Mouse (Mus musculus) gastrocnemius, postnatal 14 days (tissue): ENCODE results near the gene Olfr70. TPM values are rescaled to one million over a fixed set of nuclear protein-coding genes. Genes with fewer than 3 reads are reported as not detected.

Experiments
- DNase-seq: peaks from one replicate; pipeline ENCODE4 v3.0.0; 2021; ENCODE audit warnings: mixed read lengths
- intact Hi-C: fragments of 180-260 bp; cut with DNase I; formaldehyde crosslinking; loops from one replicate; pipeline ENCODE4 v1.15.1; 2025; ENCODE audit warnings: low total_unique reads
- total RNA-seq, 2 experiments: library from RNA; stranded (reverse); gene quantifications; 2 replicates each; pipeline ENCODE4 v1.2.3; 2021

The Olfr70 gene
- total RNA-seq, 2 experiments from 2014 or later, result not detected

- intact Hi-C loops, result no loop called here
- no peak for DNase-seq
Observed at GRCm38 (mm10) chr4:43720491-43721228, 20.1 kb upstream of the Olfr70 start.

GRCm38 (mm10) chr4:43713652-43714219 is 13.1 kb upstream of the Olfr70 start:
- intact Hi-C loops, result loop anchor here (5.0 kb wide), 1 partner anchor 41 kb away; no protein-coding TSS in a partner anchor
- no peak for DNase-seq

DNA sequence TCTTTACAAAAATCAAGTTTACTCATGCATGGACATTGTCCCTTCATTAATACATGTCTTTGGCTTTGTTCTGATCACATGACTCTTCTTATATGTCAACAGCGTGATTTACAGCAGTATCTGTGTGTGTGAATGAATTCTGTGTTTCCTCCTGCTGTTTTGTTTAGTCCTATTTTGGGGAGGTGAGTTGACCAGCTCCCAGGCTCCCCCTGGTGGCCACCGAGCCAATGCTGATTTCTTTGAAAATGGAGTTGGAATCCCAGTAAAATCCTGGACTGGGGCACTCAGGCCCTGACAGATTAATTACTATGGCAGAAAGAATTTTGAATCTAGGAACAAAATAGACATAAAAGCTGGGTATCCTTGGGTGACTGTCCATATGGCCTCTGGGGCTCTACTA is 11.2 kb upstream of the Olfr70 start:
- intact Hi-C loops, result loop anchor here (2.0 to 5.0 kb wide), 2 partner anchors 40 to 81 kb away; partner anchors contain the start of gene Npr2
- peak; percentile 83 for DNase-seq

DNA sequence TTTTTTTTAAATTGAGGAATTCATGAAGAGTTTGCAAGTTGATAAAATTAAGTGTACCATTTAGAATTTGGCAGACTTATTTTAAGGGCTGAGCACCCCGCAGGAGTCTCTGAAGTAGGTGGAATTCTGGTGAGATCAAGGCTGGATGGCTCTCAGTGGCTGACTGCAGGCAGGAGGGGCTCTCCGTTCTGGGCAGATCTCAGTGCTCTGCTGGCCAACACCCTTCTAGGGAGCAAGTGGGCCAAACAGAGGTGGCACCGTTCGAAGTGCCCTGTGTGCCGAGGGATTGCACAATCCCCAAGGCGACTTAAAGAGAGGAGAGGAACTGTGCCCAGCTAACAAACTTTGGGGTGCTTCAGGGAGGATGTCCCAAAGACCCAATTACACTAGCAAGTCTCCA is 9.3 kb upstream of the Olfr70 start, which contains the start of gene Olfr71:
Olfr71 (minus strand) TSS at position 387 of the 400 bp plus-strand sequence.
- intact Hi-C loops, result loop anchor here (2.0 to 5.0 kb wide), 2 partner anchors 38 to 79 kb away; partner anchors contain the start of gene Npr2
- DNase-seq, result no peak

GRCm38 (mm10) chr4:43705991-43706390 is 5.4 kb upstream of the Olfr70 start:
- DNase-seq, result no peak
- intact Hi-C loops, result no loop called here

DNA sequence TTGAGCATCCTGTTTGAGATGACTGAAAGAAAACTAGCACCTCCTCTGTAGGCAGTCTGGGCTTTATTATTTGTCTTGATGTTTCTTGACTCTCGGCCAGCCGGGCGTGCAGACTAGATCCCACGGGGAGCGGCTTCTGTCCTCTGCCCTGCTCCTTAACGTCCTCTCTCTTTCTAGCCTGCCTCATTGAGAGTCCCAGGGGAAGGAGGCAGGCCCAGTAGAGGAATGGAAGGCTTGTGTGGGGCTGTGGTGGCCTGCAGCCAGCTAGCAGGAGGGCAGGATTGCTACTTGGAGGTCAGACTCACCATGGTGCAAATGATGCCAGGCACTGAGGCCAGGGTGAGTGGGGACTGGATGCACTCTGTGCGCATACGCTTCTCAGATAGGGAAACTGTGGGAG is 3.2 kb upstream of the Olfr70 start:
- no peak for DNase-seq
- intact Hi-C loops, result no loop called here

GRCm38 (mm10) chr4:43703439-43703838 is 2.8 kb upstream of the Olfr70 start:
- DNase-seq, result no peak
- intact Hi-C loops, result no loop called here

- intact Hi-C loops, result no loop called here
Observed at GRCm38 (mm10) chr4:43696561-43696960, 4.0 kb downstream of the Olfr70 start.

GRCm38 (mm10) chr4:43695249-43695671 is 5.3 kb downstream of the Olfr70 start:
- DNase-seq, result peak; percentile 76
- intact Hi-C loops, result no loop called here

More at GRCm38 (mm10) chr4:43696561-43696960, 4.0 kb downstream of the Olfr70 start:
- DNase-seq, result no peak

- intact Hi-C loops, result no loop called here
- no peak for DNase-seq
Observed at GRCm38 (mm10) chr4:43694439-43695248, 6.0 kb downstream of the Olfr70 start.

DNA sequence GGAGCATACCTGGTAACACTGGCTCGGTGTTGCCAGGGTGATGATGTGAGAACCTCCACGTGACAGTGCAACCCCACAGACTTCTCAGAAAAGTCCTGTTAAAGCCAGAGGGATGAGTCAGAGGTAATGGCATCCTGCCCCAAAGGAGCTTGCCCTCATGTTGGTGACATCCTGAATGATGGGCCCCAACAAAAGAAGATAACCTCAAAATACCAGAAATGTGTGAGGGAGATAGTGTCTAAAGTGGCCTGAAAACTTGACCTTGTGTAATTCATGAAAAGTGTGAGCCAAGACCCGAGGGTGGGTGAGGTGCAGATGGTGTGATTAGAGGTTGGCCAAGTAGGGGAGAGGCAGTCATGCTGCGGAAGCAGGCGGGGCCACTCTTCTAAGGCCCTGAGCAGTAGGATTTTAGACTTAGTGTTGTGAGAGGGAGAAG is 6.8 kb downstream of the Olfr70 start:
- intact Hi-C loops, result no loop called here
- peak; percentile 28 for DNase-seq

DNA sequence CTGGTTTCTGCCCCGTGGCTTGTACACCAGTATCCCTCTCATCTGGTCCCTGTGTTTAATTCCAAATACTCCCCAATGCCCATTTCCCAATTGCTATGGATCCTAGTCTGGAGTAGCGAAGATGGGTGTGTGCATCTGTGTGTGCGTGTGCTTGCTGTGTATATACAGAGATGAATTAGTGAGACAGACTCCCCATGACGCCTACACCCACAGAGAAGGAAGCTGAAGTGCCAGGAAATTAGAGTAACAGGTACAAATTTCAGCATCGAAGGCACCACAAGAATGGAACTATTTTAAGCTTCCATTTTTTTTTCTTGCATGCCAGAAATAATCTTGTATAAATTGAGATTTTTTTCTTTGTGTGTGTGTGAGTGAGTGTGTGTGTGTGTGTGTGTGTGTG is 9.6 kb downstream of the Olfr70 start:
- no peak for DNase-seq

GRCm38 (mm10) chr4:43690021-43690420 is 10.6 kb downstream of the Olfr70 start:
- intact Hi-C loops, result no loop called here
- DNase-seq, result no peak

More for the DNA sequence above, 9.6 kb downstream of the Olfr70 start:
- intact Hi-C loops, result no loop called here

DNA sequence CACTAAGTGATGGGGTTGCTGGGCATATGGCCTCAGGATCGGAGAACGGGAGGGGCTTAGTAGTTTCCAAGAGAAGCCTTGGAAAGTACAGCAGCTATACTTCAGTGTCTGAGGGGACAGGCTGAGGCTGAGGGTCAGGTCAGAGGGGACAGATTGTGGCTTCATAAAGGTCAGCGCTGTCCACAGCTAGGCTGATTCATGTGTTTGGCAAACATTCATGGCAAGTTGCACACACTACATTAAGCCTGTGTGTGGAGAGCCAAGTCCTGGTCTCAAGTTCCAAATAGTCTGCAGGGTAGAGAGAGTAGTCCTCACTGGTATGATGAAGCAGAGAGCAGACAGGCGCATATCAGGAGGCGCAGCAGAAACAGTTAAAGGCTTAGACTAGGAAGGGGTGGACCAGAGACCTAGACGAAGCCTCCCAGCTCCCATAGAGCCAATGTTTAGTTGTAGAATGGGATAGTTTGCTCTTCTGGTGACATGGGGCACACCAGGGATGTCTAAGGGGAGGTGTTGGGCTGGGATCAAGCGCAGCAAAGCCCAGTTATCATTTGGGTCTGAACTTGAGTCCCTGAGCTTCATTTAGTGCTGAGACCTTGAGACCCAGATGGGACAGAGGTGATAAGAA is 21.1 kb downstream of the Olfr70 start:
- intact Hi-C loops, result no loop called here

GRCm38 (mm10) chr4:43678541-43678940 is 22.1 kb downstream of the Olfr70 start:
- no peak for DNase-seq
- intact Hi-C loops, result no loop called here

More for the DNA sequence above, 21.1 kb downstream of the Olfr70 start:
- DNase-seq, result peak; percentile 64

DNA sequence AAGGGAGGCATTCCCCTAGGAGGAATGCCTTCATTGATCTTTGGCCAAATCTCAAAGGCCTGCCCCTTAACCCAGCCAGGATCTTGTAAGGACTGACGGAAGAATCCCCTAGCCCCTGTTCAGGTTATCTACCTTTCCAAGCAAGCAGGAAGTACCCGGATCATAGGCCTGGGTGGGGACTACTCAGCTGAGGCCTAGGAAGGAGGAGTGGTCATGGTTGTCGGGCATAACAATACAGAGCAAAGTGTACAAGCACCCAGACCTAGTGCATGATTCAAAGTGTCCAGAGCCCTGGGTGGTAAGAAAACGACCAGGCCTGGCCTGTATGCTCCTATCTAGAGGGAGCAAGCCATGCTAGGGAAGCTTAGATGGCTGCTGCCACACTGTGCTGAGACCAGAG is 25.0 kb downstream of the Olfr70 start:
- intact Hi-C loops, result no loop called here
- no peak for DNase-seq

DNA sequence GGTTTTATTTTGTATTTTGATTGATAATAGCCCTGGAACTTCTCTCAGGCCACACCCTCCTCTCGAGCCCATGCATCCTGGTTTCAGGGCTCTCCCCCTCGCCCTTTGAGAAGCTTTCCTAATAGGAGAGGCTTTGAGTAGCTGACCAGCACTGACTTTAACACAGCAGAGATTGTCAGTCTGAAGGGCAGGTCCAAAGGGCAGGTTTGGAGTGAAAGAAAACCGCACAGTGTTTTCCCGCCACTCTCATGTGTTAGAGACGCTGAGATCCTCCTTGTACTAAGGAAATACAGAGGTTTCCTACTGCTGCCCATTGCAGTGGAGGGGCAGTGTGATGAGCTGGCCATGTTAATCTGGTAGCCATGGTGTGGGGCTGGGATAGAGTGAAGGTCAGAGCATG is 25.6 kb downstream of the Olfr70 start:
- intact Hi-C loops, result loop anchor here (5.0 kb wide), 1 partner anchor 37 kb away; the partner anchor contains the start of gene Olfr71
- DNase-seq, result no peak

- intact Hi-C loops, result loop anchor here (5.0 kb wide), 1 partner anchor 39 kb away; the partner anchor contains the start of gene Olfr71
- DNase-seq, result no peak
Observed at GRCm38 (mm10) chr4:43673703-43674102, 26.9 kb downstream of the Olfr70 start.

DNA sequence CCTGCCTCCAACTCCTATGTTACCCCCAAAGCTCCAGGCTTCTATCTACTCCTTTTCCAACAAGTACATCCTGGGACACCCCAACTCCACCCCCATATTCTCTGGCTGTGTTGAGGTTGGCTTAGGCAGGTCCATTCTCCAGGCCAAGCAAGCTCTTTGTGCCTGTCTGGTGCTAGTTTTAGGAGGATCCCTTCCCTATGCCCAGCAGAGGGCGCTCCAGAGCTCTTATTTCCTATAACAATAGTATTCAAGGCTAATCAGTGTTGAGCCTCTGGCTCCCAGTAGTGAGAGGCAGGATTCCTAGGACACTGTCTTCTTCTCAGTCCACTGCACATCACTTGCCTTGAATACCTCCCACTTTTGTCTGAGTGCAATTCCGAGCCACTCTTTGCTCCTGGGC is 28.5 kb downstream of the Olfr70 start:
- peak; percentile 87 for DNase-seq
- intact Hi-C loops, result loop anchor here (5.0 kb wide), 1 partner anchor 40 kb away; the partner anchor contains the start of gene Olfr71
